Mouse (Mus musculus) MEL (cell line): ENCODE measurements at regions not wholly inside any gene's neighbourhood (a gene's known extent, or its start where the extent isn't known, plus 50 kb on each side); places are given as distances from the start of the nearest gene placed in this dataset.

Source experiments
- DNase-seq: peaks from one replicate; pipeline ENCODE4 v3.0.0; 2011; ENCODE audit warnings: low read depth, low spot score
- H3K27ac ChIP-seq: 2 replicates; pipeline ENCODE4 v1.5.1; 2012; ENCODE audit warnings: low read depth, mild to moderate bottlenecking, control low read depth, low read length, moderate library complexity; ENCODE audit not compliant: control insufficient read depth
- H3K27me3 ChIP-seq, 2 experiments: fragments of 150-350 bp in 1 of 2; sonication (generic) in 1 of 2; 2 replicates each; pipeline ENCODE4 v1.6.1; 2012; ENCODE audit warnings: low read length in 2 of 2, mild to moderate bottlenecking in 2 of 2, improper control_type of control experiment in 1 of 2, moderate library complexity in 1 of 2; ENCODE audit not compliant: insufficient read depth in 2 of 2, control insufficient read depth in 1 of 2
- H3K36me3 ChIP-seq, 2 experiments: 2 replicates each; pipeline ENCODE4 v1.6.1; 2012 to 2014; ENCODE audit warnings: low read length in 2 of 2, improper control_type of control experiment in 1 of 2, inconsistent platforms in 1 of 2, mild to moderate bottlenecking in 1 of 2; ENCODE audit not compliant: insufficient read depth in 2 of 2, control insufficient read depth in 1 of 2
- H3K4me1 ChIP-seq, 2 experiments: fragments of 150-350 bp in 1 of 2; sonication (generic) in 1 of 2; 2 replicates each; pipeline ENCODE4 v1.6.1; 2012; ENCODE audit warnings: low read length in 2 of 2, improper control_type of control experiment in 1 of 2, mild to moderate bottlenecking in 1 of 2; ENCODE audit not compliant: insufficient read depth in 2 of 2, control insufficient read depth in 1 of 2
- H3K4me3 ChIP-seq, 2 experiments: fragments of 150-350 bp in 1 of 2; sonication (generic) in 1 of 2; 2 replicates each; pipeline ENCODE4 v1.5.1; 2012; ENCODE audit warnings: low read depth in 2 of 2, low read length in 2 of 2, mild to moderate bottlenecking in 2 of 2, moderate library complexity in 2 of 2, control low read depth in 1 of 2, improper control_type of control experiment in 1 of 2; ENCODE audit not compliant: control insufficient read depth in 1 of 2, insufficient read depth in 1 of 2
- H3K79me2 ChIP-seq: 2 replicates; pipeline ENCODE4 v1.6.1; 2012; ENCODE audit warnings: mild to moderate bottlenecking, low read length, moderate library complexity; ENCODE audit not compliant: control insufficient read depth, poor library complexity, insufficient read depth
- H3K9ac ChIP-seq: 2 replicates; pipeline ENCODE4 v1.6.1; 2012; ENCODE audit warnings: low read depth, mild to moderate bottlenecking, control low read depth, low read length, moderate library complexity; ENCODE audit not compliant: control insufficient read depth, poor library complexity, severe bottlenecking
- H3K9me3 ChIP-seq: fragments of 150-350 bp; sonication (generic); replicated peaks from 2 replicates; pipeline ENCODE4 v1.6.1; 2012; ENCODE audit warnings: mild to moderate bottlenecking, low read length, improper control_type of control experiment, moderate library complexity; ENCODE audit not compliant: insufficient read depth
- CHD2 ChIP-seq: IDR thresholded peaks from 2 replicates; pipeline ENCODE4 v1.6.1; 2011; ENCODE audit warnings: low read length, improper control_type of control experiment
- CTCF ChIP-seq, 3 experiments: IDR thresholded peaks in 2 of 3; conservative IDR thresholded peaks in 1 of 3; 2 replicates each; pipeline ENCODE4 v1.5.1; 2011 to 2012; ENCODE audit warnings: low read length in 3 of 3, low read depth in 2 of 3, mild to moderate bottlenecking in 2 of 3, improper control_type of control experiment in 1 of 3, inconsistent platforms in 1 of 3, mixed read lengths in 1 of 3, moderate library complexity in 1 of 3; ENCODE audit not compliant: control insufficient read depth in 1 of 3, insufficient read depth in 1 of 3, poor library complexity in 1 of 3, severe bottlenecking in 1 of 3
- E2F4 ChIP-seq: IDR thresholded peaks from 2 replicates; pipeline ENCODE4 v1.6.1; 2011; ENCODE audit warnings: low read depth, low read length, improper control_type of control experiment, borderline replicate concordance
- GABPA ChIP-seq: IDR thresholded peaks from 2 replicates; pipeline ENCODE4 v1.6.1; 2012; ENCODE audit warnings: low read depth, mild to moderate bottlenecking, inconsistent platforms, low read length, improper control_type of control experiment, moderate library complexity
- GATA1 ChIP-seq: IDR thresholded peaks from 2 replicates; pipeline ENCODE4 v1.6.1; 2011; ENCODE audit warnings: low read depth, low read length, improper control_type of control experiment
- KAT2A ChIP-seq: conservative IDR thresholded peaks from 2 replicates; pipeline ENCODE4 v1.6.1; 2012; ENCODE audit warnings: low read depth, low read length, improper control_type of control experiment, inconsistent platforms
- MAX ChIP-seq: IDR thresholded peaks from 2 replicates; pipeline ENCODE4 v1.6.1; 2011; ENCODE audit warnings: low read length, improper control_type of control experiment
- MAZ ChIP-seq: IDR thresholded peaks from 2 replicates; pipeline ENCODE4 v1.6.1; 2012; ENCODE audit warnings: low read depth, mild to moderate bottlenecking, inconsistent platforms, low read length, improper control_type of control experiment
- MEF2A ChIP-seq: IDR thresholded peaks from 2 replicates; pipeline ENCODE4 v1.6.1; 2014; ENCODE audit warnings: low read depth, mild to moderate bottlenecking, inconsistent platforms, low read length, improper control_type of control experiment; ENCODE audit not compliant: poor library complexity, insufficient replicate concordance, severe bottlenecking; ENCODE audit errors: extremely low read depth
- MYC ChIP-seq: IDR thresholded peaks from 2 replicates; pipeline ENCODE4 v1.6.1; 2011; ENCODE audit warnings: low read depth, mild to moderate bottlenecking, low read length, improper control_type of control experiment, moderate library complexity
- POLR2A ChIP-seq, 2 experiments: IDR thresholded peaks; 2 replicates each; pipeline ENCODE4 v1.6.1; 2011 to 2012; ENCODE audit warnings: low read length in 2 of 2, mild to moderate bottlenecking in 2 of 2, control low read depth in 1 of 2, improper control_type of control experiment in 1 of 2, low read depth in 1 of 2, moderate library complexity in 1 of 2; ENCODE audit not compliant: control insufficient read depth in 1 of 2, insufficient read depth in 1 of 2, poor library complexity in 1 of 2
- SIN3A ChIP-seq: IDR thresholded peaks from 2 replicates; pipeline ENCODE4 v1.6.1; 2012; ENCODE audit warnings: low read length, improper control_type of control experiment, inconsistent platforms
- SMC3 ChIP-seq: IDR thresholded peaks from 2 replicates; pipeline ENCODE4 v1.6.1; 2011; ENCODE audit warnings: low read depth, low read length, improper control_type of control experiment
- TAL1 ChIP-seq: IDR thresholded peaks from 2 replicates; pipeline ENCODE4 v1.6.1; 2012; ENCODE audit warnings: mild to moderate bottlenecking, inconsistent platforms, low read length, moderate library complexity, mixed read lengths
- USF2 ChIP-seq, 2 experiments: IDR thresholded peaks; 2 replicates each; pipeline ENCODE4 v1.6.1; 2011 to 2012; ENCODE audit warnings: improper control_type of control experiment in 2 of 2, low read length in 2 of 2, borderline replicate concordance in 1 of 2, inconsistent platforms in 1 of 2, low read depth in 1 of 2, mild to moderate bottlenecking in 1 of 2; ENCODE audit not compliant: insufficient read depth in 1 of 2
- ZKSCAN1 ChIP-seq: IDR thresholded peaks from 2 replicates; pipeline ENCODE4 v1.6.1; 2012; ENCODE audit warnings: low read depth, mild to moderate bottlenecking, inconsistent platforms, low read length, improper control_type of control experiment, moderate library complexity
- ZNF384 ChIP-seq: IDR thresholded peaks from 2 replicates; pipeline ENCODE4 v1.6.1; 2012; ENCODE audit warnings: low read depth, mild to moderate bottlenecking, inconsistent platforms, low read length, improper control_type of control experiment

GRCm38 (mm10) chr13:90515773-90516503, 389.2 kb downstream of the Atp6ap1l start (continued):
- TF ChIP-seq GABPA, result no peak
- TF ChIP-seq, all 39 proteins: peak for 17

- Histone ChIP-seq H3K9me3 (no peaks in the 10 kb centered on the region), H3K27me3 (no peaks in the 10 kb centered on the region), H3K36me3 (peaks cover 0 to 2% of the 10 kb centered on the region in 2 experiments; a peak in 1 of 4 replicates), H3K4me1 (peaks cover 0 to 2% of the 10 kb centered on the region in 2 experiments; a peak in 1 of 4 replicates), H3K79me2 (no peaks in the 10 kb centered on the region), H3K4me3 (no peak overlapping the region), H3K9ac (no peak overlapping the region), H3K27ac (no peak overlapping the region)
- no peak for DNase-seq
- TF ChIP-seq CHD2, result no peak
- TF ChIP-seq SIN3A, result no peak
- TF ChIP-seq E2F4, result no peak
- TF ChIP-seq MAX, result no peak
- no peak for TF ChIP-seq ZNF384
- no peak for TF ChIP-seq SMC3
- no peak for TF ChIP-seq KAT2A
- no peak for TF ChIP-seq MEF2A
- TF ChIP-seq TAL1, result no peak
- TF ChIP-seq GATA1, result no peak
- no peak for TF ChIP-seq ZKSCAN1
- TF ChIP-seq MAZ, result no peak
- TF ChIP-seq MYC, result no peak
- TF ChIP-seq CTCF (IDR thresholded peaks at IDR 0.05 in 2 of 3, conservative IDR thresholded peaks at IDR 0.05 in 1 of 3; ENCODE audit: control insufficient read depth in 1 of 3, insufficient read depth in 1 of 3, low read depth in 2 of 3, low read length in 3 of 3, poor library complexity in 1 of 3, severe bottlenecking in 1 of 3), result no peak
- no peak for TF ChIP-seq USF2 (IDR thresholded peaks at IDR 0.05; ENCODE audit: borderline replicate concordance in 1 of 2, insufficient read depth in 1 of 2, low read depth in 1 of 2, low read length in 2 of 2)
- TF ChIP-seq POLR2A (IDR thresholded peaks at IDR 0.05; ENCODE audit: control insufficient read depth in 1 of 2, insufficient read depth in 1 of 2, low read depth in 1 of 2, low read length in 2 of 2, poor library complexity in 1 of 2), result no peak
These were observed 391.3 kb downstream of the Atp6ap1l start for GRCm38 (mm10) chr13:90513867-90514266.

- Histone ChIP-seq H3K27ac (no peak overlapping the region), H3K79me2 (no peaks in the 10 kb centered on the region), H3K4me1 (peaks cover 0 to 2% of the 10 kb centered on the region in 2 experiments; a peak in 1 of 4 replicates), H3K9me3 (no peaks in the 10 kb centered on the region), H3K27me3 (no peaks in the 10 kb centered on the region), H3K4me3 (no peak overlapping the region), H3K36me3 (peaks cover 0 to 2% of the 10 kb centered on the region in 2 experiments; a peak in 1 of 4 replicates), H3K9ac (no peak overlapping the region)
- DNase-seq, result no peak
- no peak for TF ChIP-seq MAZ
These were observed 392.3 kb downstream of the Atp6ap1l start for GRCm38 (mm10) chr13:90512786-90513401.
